In genomic region chr13:4608961-4609409, GRCm38 (mm10) we compare ENCODE assay signal across 8 mouse cellular contexts. TPM values are rescaled to one million over a fixed set of nuclear protein-coding genes. Genes with fewer than 3 reads are reported as not detected.
A peak's percentile ranks its signal among the peaks of the same experiment; 100 is the strongest.
DNase-seq lines count a peak whose midpoint lies in the region; ATAC-seq lines count a peak whose summit lies in the region.

Akr1e1 (minus strand) TSS chr13:4609174.

- peak; percentile 99 for ATAC-seq in megakaryocyte progenitor cell, adult 5-6 weeks (replicated peaks; ENCODE audit: poor library complexity)

- DNase-seq in adipocyte (ENCODE audit: low spot score), result peak; percentile 85
- DNase-seq in embryo, embryonic 10 days (ENCODE audit: low spot score), result peak; percentile 95
- peak; percentile 69 for DNase-seq in gastrocnemius, postnatal 10 days
- peak; percentile 83 for DNase-seq in induced T-regulatory cell, adult 2 months (ENCODE audit: low read depth)
- peak; percentile 93 to 95 for DNase-seq in left cerebral cortex, adult 9 months (ENCODE audit: low spot score in 2 of 2)
- peak; percentile 76 for DNase-seq in right cerebral cortex, postnatal 14 days
- DNase-seq in urinary bladder, postnatal 36 days (ENCODE audit: low spot score in 2 of 2), result peak; percentile 84 to 87

RNA-seq across cellular contexts. Expression of gene Akr1e1, which starts in this region (rescaled TPM):
- total RNA-seq in gastrocnemius, postnatal 10 days (2021), result 10 to 100 TPM; 13.7 to 16.1 TPM
- total RNA-seq in megakaryocyte progenitor cell, adult 5-6 weeks (2015), result 23.1 and 34.2 TPM in 2 replicates
- total RNA-seq in megakaryocyte progenitor cell, adult 5-6 weeks (2017), result 9.0 and 13.0 TPM in 2 replicates

Comparison
In these comparisons a context has a peak if more than half of its experiments do, and no peak if none do; other contexts are left out.
1. Peak in every context shown above with its lines: DNase-seq and ATAC-seq.